Mouse (Mus musculus) embryonic facial prominence, embryonic 10.5 days (tissue): Measurements from ENCODE around the gene Fbxl20. TPM values are rescaled to one million over a fixed set of nuclear protein-coding genes. Genes with fewer than 3 reads are reported as not detected.
A peak's percentile ranks its signal among the peaks of the same experiment; 100 is the strongest.

ENCODE experiments used
- DNase-seq: peaks from one replicate; pipeline ENCODE4 v3.0.0-alpha.2; 2017; ENCODE audit warnings: low spot score
- H3K27ac ChIP-seq: fragments of 300-500 bp; sonication (generic); replicated peaks from 2 replicates; pipeline ENCODE4 v1.5.1; 2016; ENCODE audit warnings: mild to moderate bottlenecking
- H3K27me3 ChIP-seq: fragments of 300-500 bp; sonication (generic); replicated peaks from 2 replicates; pipeline ENCODE4 v1.6.1; 2016; ENCODE audit warnings: low read depth, mild to moderate bottlenecking; ENCODE audit not compliant: poor library complexity, severe bottlenecking
- H3K36me3 ChIP-seq: fragments of 300-500 bp; sonication (generic); replicated peaks from 2 replicates; pipeline ENCODE4 v1.6.1; 2016; ENCODE audit warnings: mild to moderate bottlenecking, moderate library complexity
- H3K4me1 ChIP-seq: fragments of 300-500 bp; sonication (generic); 2 replicates; pipeline ENCODE4 v1.6.1; 2016
- H3K4me3 ChIP-seq: fragments of 300-500 bp; sonication (generic); 2 replicates; pipeline ENCODE4 v1.5.1; 2016; ENCODE audit warnings: mild to moderate bottlenecking, moderate library complexity
- H3K9me3 ChIP-seq: fragments of 300-500 bp; sonication (generic); 2 replicates; pipeline ENCODE4 v1.6.1; 2016; ENCODE audit warnings: mild to moderate bottlenecking
- WGBS: fragments of 180-500 bp; shearing (Covaris S2); methylation state at CpG from one replicate; pipeline ENCODE4 v1.1.7; 2016; 5-methylcytosine and 5-hydroxymethylcytosine counted together
- polyA plus RNA-seq: library from polyadenylated mRNA; unstranded; fragments of >200 nt; fragmentation: Nextera tagmentation; extraction: Ambion mirVana; gene quantifications from 2 replicates; pipeline ENCODE4 v1.2.1, GENCODE M21; 2016

Gene Fbxl20
- polyA plus RNA-seq, 1 experiment from 2014 or later: 23.0 TPM

DNA sequence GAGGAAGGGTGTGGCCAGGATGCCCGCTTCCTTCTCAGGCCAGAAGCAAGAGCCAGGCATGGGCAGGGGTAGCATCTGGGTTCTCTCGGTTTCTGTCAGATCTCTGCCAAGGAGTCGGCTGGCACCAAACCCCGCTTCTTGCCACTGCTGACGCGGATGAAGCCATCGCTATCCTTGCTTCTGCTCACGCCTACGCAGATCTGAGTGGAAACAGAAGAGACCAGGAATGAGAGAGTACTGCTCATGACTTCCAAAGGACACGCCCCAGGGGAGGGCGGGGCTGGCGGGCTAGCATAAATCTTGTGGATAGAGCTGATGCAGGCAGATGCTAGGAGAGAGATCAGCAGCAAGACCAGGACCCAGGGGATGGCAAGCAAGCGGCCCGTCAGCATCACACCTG is 112.3 kb downstream of the Fbxl20 start:
- no peaks in the 10 kb centered on the region for H3K36me3 ChIP-seq
- DNase-seq: no peak
- no peak overlapping the region for H3K27ac ChIP-seq
- H3K27me3 ChIP-seq: peaks cover 49% of the 10 kb centered on the region
- no peaks in the 10 kb centered on the region for H3K9me3 ChIP-seq
- H3K4me3 ChIP-seq: no peak overlapping the region
- WGBS: 56% methylated on average over 14 of the region's 14 CpGs
- H3K4me1 ChIP-seq: peaks cover 37% of the 10 kb centered on the region

GRCm38 (mm10) chr11:98035977-98036377 is 114.2 kb downstream of the Fbxl20 start:
- under 1% methylated on average over 27 of the region's 27 CpGs for WGBS
- Histone ChIP-seq H3K27me3 (peaks cover 49% of the 10 kb centered on the region), H3K27ac (peak overlapping the region; percentile 48), H3K4me3 (peak overlapping the region; percentile 56), H3K9me3 (no peaks in the 10 kb centered on the region), H3K4me1 (peaks cover 34% of the 10 kb centered on the region), H3K36me3 (peaks cover 15% of the 10 kb centered on the region)
- peak; percentile 76 for DNase-seq

DNA sequence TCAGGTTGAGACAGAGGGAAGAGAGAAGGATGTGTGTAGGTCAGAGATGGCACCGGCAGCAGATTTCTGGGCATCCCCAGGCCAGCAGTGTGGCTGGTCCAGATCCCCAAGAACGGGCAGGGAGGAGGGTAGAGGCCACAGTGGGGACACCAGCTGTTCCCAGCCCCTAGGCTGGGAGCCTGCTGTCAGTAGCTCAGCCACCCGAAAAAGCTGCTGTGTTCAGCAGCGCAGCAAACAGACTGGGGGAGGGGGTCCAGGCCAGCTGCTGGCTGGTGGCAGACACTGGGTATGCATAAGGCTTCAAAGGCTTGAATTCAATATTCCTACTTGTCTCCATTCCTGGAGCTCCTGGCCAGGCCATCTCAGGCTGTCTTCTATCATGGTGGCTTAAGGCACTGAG is 115.4 kb downstream of the Fbxl20 start:
- H3K36me3 ChIP-seq: peaks cover 27% of the 10 kb centered on the region
- H3K9me3 ChIP-seq: no peaks in the 10 kb centered on the region
- 25% methylated on average over 4 of the region's 4 CpGs for WGBS
- H3K27ac ChIP-seq: 0 out of 2 replicates have a peak overlapping the region, but pooled peaks have one; percentile 4
- DNase-seq: no peak
- peaks cover 31% of the 10 kb centered on the region for H3K4me1 ChIP-seq
- H3K27me3 ChIP-seq: peaks cover 47% of the 10 kb centered on the region
- no peak overlapping the region; the same call in 1 of the 2 replicates for H3K4me3 ChIP-seq

GRCm38 (mm10) chr11:98034061-98034460 is 116.1 kb downstream of the Fbxl20 start:
- no peak for DNase-seq
- 89% methylated on average over 5 of the region's 5 CpGs for WGBS

More at GRCm38 (mm10) chr11:98034061-98034460, 116.1 kb downstream of the Fbxl20 start:
- H3K4me3 ChIP-seq: no peak overlapping the region
- H3K27me3 ChIP-seq: peaks cover 41% of the 10 kb centered on the region
- peaks cover 31% of the 10 kb centered on the region for H3K4me1 ChIP-seq
- H3K36me3 ChIP-seq: peaks cover 34% of the 10 kb centered on the region
- no peaks in the 10 kb centered on the region for H3K9me3 ChIP-seq
- H3K27ac ChIP-seq: 0 out of 2 replicates have a peak overlapping the region, but pooled peaks have one; percentile 35

Other genes with a start within 250 kb of the Fbxl20 start
- gene Plxdc1, start 164.0 kb downstream of the Fbxl20 start, polyA plus RNA-seq: 0.07 and 0.13 TPM in 2 replicates
- 15.6 and 19.2 TPM in 2 replicates for gene Arl5c, start 154.2 kb downstream of the Fbxl20 start, polyA plus RNA-seq
- 5.3 and 5.7 TPM in 2 replicates for gene Cacnb1, start 127.4 kb downstream of the Fbxl20 start, polyA plus RNA-seq
- gene Rpl19, start 123.7 kb downstream of the Fbxl20 start, polyA plus RNA-seq: 1,206 and 1,219 TPM in 2 replicates
- 0.25 and 0.47 TPM in 2 replicates for gene Stac2, start 96.9 kb downstream of the Fbxl20 start, polyA plus RNA-seq
- gene Med1, start 42.9 kb upstream of the Fbxl20 start, polyA plus RNA-seq: 83.3 and 85.4 TPM in 2 replicates
- gene Cdk12, start 52.7 kb upstream of the Fbxl20 start, polyA plus RNA-seq: 12.7 and 13.0 TPM in 2 replicates
- gene Neurod2, start 179.2 kb upstream of the Fbxl20 start, polyA plus RNA-seq: 0.08 TPM in 1 of 2 replicates, not detected in the other
- 0.26 and 0.30 TPM in 2 replicates for gene Ppp1r1b, start 198.0 kb upstream of the Fbxl20 start, polyA plus RNA-seq
- 40.8 and 41.7 TPM in 2 replicates for gene Stard3, start 208.0 kb upstream of the Fbxl20 start, polyA plus RNA-seq
- not detected in 2 replicates for gene Tcap, start 233.4 kb upstream of the Fbxl20 start, polyA plus RNA-seq
- gene Pnmt, start 236.0 kb upstream of the Fbxl20 start, polyA plus RNA-seq: 0.17 and 0.30 TPM in 2 replicates